Mouse (Mus musculus): Measurements from ENCODE around the gene Phc2.

Phc2 gene

DNA sequence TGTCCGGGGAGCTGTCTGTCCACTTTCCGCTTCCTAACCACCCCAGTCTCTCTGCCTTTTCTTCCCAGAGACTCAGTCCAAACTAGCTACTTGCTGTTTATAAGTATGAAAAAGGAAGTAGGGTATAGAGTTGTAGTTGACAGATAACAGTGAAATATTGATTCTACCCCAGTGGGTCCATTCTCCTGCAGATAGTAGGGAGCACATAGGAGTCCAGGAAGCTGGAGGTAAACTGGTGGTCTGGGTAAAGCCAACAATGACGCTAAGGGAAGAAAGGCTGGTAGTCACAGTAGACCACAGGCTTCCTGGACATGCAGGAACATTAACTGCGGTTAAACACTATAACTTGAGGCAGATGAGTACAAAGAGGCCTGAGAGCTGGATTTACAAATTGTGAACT, 36.7 kb downstream of the Phc2 start:
- no peak for DNase-seq (ENCODE audit: low read depth in 2 of 2, low spot score in 2 of 2)

DNA sequence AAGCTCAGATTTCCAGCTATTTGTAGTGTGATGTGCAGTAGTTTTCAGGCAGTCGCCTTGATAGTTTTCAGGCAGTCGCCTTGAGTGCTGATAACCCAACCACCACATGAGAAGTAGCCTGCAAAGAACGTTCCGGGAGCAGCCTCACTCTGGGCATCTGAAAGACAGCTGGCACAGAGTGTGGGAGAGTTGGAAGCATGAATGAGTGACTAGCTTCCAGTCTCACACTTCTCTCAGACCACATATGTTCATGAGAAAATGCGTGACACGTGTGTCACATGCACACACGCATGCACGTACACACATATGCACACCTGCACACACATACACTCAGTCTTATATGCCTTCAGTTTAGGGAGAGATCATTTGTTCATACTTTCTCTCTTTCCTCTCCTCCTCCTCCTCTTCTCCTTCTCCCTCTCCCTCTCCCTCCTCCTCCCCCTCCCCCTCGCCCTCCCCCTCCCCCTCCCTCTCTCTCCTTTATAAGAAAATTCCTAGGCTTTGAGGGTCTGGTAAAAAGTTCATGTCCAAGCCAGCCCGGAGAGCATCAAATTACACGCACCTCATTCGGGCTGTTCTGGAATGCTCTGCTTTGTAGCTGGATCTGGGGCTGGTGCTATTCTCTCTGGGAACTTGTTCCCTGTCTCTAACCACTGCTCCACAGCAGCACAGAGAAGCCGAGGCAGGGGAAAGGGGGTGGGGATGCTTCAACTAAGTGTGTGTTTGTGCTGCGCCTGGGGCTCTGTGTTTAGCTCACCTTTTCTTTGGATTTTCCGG, 37.8 kb downstream of the Phc2 start:
- DNase-seq (ENCODE audit: low read depth in 2 of 2, low spot score in 2 of 2): no peak

DNA sequence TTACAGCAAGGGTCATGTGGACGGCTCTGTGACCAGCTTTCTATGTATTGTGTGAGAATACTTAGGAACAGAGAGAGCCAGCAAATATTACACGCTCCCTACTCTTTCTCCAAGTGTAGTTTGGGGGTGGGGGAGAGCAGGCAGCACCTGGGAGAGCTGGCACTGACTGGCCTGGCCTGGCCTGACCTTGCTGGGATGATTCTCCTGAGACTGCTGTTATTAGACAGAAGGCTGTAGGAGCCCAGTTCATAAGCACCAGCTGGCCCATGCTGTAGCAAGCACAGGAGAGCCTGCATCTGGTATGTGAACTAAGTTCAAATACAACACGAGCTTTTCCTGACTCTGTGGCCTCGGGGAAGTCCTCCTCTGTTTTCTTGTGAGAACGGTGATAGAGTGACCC, 38.7 kb downstream of the Phc2 start:
- DNase-seq (ENCODE audit: low read depth in 2 of 2, low spot score in 2 of 2): no peak

DNA sequence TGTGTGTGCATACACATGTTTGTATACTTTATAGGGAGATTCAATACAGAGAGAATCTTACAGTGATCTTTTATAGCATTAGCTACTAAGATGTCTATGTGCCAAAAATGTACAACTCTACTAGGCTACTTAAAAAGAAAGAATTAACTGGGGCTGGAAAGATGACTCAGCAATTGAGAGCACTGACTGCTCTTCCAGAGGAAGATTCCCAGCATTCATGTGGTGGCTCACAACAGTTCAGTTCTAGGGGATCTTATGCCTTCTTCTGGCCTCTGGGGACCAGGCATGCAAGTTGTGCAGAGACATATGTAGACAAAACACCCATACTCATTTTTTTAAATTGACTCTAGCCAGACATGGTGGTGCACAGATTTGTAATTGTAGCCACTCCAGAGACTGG, 39.8 kb downstream of the Phc2 start:
- no peak for DNase-seq (ENCODE audit: low read depth in 2 of 2, low spot score in 2 of 2)

DNA sequence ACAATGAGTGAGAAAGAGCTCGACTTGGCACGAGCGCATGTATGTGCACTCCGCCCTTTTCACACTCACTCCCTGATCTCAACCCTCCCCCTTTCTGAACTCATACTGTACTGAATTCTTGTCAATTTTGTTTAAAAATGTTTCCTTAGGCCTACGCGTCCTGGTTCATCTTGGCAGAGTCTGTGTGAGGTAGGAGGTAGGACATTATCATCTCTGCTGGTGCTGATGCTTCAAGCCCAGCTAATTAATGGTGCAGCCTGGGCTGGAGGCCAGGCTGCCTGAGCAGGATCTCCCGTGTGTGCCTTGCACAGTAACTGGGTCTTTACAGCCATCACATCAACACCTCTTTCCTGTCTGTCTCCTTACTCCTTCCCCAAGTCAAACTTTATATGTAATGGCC, 40.6 kb downstream of the Phc2 start:
- DNase-seq (ENCODE audit: low read depth in 2 of 2, low spot score in 2 of 2): no peak

DNA sequence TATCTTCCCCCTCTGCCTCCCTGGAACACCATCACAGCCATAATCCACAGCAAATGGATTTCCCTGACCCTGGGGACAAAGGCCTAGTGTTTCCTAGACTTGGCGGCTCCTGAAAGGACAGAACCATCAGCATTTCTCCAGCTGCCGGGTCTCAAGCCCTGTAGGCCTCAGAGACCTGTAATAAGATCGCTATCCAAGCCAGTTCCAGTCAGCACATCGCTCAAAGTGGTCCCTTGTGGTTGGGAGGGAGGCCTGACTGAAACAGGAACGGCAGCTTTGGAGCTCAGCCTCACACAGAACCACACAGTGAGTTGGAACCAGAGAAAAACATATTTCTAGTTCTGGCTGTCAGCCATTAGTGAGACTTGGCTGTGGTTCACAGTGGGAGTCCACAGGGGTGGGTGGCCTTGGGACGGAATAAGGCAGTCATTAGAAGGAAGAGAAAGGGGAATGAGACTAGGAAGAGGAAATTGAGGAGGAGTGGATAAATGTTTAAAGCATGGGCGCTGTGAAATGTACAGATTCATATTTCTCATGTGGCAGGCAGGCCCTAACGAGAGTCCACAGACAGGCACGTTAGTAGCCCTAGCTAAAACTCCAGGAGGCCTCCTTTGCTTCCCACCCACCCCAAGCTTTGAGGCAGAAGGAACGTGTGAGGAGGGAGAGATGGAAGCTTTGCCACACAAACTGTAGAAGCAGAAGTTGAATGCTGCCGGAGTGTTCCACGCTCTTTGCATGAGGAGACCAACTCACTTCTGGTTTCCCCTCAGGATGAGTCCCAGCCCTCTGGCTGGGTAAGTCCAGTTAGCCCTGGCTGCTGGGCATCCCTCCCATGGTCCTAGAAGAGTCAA, 43.7 kb downstream of the Phc2 start:
- DNase-seq (ENCODE audit: low read depth in 2 of 2, low spot score in 2 of 2): no peak

DNA sequence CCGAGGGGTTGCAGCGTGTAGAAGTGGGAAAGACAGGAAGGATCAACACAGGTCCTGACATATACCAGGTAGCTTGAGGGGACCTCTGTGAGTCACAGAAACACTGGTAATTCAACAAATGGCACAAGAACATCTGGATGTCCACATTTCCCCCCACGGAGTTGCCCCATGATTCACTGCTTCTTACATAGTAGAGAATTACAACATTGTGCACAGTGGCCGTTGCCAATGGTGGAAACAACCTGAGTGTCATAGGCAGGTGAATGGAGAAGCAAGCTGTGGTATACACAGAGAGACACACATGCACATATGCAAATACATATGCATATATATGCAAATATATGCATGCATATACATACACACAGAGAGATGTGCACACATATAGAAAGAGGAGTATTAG, 45.4 kb downstream of the Phc2 start:
- DNase-seq (ENCODE audit: low read depth in 2 of 2, low spot score in 2 of 2): no peak

DNA sequence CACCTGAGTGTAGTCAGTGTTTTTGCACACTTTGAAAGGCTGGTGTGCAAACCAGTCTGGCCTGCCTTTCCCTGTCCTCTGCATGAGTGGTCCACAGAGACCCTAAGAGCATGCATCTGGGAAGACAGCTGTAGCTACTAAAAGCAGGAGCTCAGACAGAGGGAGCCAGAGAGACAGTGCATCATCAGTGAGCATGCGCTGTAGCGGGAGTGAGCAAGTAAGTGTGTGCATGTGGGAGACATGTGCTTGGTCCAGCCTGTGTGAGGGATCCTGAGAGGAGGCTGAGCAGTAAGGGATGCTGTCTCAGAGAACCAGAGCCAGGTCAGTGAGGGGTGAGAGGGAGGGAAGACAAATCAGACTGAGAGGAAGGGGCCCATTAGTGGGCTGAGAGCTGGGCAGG, 46.0 kb downstream of the Phc2 start:
- no peak for DNase-seq (ENCODE audit: low read depth in 2 of 2, low spot score in 2 of 2)

DNA sequence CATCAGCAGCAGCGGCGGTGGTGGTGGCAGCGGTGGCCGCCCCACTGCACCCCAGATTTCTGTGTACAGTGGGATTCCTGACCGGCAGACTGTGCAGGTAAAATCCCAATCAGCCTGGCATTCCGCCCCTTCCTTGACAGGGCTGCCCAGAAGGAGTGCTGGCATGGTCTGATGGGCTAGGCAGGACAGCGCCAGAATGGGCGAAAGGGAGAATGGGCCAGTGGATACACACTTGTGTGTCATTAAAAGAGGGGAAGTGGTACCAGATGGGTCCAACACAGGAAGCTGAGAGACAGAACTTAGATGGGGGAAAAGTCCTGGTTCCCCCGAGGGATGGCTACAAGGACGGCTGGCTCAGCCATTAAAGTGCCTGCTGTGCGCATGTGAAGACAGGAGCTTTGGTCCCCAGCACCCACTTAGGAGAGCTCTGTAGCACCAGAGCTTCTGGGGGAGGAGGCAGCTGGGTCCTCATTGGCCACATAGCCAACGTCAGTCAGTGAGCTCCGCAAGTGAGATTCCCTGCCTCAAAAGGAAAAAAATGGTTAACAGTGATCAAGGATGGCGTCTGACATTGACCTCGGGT, 50.7 kb downstream of the Phc2 start:
- DNase-seq (ENCODE audit: low read depth in 2 of 2, low spot score in 2 of 2): no peak

DNA sequence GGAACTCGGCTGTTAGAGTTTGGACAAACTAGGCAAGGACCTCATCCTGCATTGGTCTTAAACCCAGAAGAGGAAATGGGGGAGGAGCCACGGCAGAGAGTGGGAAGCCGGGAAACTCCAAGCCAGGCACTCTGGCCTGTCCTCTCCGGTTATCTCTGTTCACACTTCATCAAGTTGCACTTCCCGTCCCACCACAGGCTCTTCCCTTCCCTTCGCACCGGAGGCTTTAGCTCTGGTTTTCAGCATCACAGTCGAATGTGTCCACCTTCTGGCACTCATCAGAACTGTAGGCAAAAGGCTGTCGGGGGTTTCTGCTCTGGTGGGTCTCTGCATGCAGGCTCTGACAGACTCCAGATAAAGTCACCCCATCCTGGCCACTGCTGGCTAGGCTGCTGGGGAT, 52.1 kb downstream of the Phc2 start:
- DNase-seq (ENCODE audit: low read depth in 2 of 2, low spot score in 2 of 2): no peak

DNA sequence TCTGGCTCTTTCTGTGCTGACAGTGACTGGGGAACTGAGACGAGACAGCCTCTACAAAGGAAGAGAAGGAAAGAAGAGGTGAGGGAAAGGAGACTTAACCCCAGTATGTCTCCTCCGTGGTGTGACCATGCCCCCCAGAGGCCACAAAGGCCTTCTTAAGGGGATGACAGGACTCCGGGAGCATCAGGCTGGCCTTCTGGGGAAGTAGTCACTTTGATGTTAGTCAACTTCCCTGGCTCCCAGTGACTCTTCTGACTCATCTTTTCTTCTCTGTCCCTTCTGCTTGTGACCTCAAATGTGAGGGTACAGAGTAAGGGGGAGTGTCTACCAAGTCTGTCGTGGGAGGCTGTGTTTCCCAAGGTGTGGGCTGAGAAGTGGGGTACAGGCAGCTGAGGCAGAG, 52.9 kb downstream of the Phc2 start:
- DNase-seq (ENCODE audit: low read depth in 2 of 2, low spot score in 2 of 2): no peak

DNA sequence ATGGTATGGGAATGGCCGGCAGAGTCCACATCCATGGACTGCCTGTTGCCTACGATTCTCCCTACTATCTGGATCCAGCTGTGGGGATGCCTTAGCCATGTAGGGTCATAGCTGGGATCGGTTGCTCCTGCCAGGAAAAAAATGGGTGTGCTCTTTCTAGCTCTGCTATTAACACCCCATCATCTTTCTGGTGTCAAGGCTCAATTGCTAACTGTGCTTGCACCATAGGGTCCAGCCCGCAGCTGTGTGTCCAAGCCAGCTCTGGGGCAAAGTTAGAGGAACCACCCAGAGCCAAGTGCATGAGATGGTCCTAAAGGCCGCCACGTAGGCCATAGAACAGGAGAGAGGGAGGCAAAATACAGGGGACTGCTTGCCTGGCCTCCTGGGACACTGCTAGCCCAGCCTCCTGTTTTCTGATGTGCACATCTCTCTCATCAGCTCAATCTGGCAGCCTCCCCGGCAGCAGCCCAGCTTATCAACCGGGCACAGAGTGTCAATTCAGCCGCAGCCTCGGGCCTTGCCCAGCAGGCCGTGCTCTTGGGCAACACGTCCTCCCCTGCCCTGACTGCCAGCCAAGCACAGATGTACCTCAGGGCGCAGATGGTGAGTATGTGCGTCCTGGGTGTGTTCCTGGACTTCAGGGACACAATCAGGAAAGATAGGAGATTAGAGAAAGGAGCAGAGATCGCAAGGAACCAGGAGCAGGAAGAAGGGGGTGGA, 54.7 kb downstream of the Phc2 start:
- no peak for DNase-seq (ENCODE audit: low read depth in 2 of 2, low spot score in 2 of 2)

DNA sequence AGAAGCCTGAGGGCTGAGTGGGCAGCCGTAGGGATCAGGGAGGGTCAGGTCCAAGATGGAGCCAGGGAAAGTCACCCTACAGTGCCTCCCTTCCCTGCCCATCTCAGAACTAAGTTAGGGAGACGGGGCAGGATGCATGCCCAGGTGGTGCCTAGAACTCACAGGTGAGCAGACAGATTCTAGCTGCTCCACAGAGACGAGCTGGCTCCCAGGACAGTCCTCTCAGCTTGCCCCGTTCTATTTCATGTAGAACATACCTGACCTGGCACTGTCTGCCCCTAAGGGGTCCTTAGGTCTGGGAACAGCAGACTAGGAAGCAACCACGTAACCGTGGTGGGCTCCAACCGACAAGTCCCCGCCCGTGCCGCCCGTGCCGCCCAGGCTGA, 55.3 kb downstream of the Phc2 start:
- DNase-seq (ENCODE audit: low read depth in 2 of 2, low spot score in 2 of 2): no peak

DNA sequence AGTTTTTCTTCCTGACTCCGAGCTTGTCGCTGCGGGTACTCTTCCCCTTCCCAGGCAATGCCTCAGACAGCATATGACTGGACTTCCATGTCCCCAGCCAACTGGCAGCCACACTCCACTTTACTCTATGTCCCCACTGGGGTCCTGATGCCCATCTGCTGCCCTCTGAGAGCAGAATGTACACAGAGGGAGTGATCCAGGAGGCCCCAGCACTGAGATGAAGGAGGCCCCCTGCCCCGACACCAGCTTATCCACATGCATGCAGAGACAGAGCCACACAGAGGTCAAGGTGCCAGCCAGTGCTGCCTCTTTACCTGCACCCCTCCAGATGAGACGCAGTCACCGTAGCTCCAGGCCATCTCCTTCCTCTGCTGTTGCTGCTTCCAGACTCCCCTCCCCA, 55.8 kb downstream of the Phc2 start:
- no peak for DNase-seq (ENCODE audit: low read depth in 2 of 2, low spot score in 2 of 2)

DNA sequence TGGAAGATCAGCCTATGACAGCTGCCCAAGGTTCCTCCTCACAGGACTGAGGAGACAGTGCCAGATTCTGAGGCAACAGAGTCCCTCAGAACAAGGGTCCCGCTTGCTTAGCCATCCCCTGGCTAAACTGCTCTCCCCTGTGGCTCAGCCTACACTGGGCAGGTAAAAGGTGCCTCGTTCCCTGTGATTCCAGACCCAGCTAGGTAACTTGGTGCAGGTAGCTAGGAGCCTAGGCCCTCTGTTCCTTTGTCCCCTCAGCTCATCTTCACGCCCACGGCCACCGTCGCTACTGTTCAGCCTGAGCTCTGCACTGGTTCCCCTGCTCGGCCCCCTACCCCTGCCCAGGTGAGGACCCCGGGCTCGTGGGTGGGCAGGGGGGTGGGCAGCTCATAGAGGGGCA, 56.3 kb downstream of the Phc2 start:
- DNase-seq (ENCODE audit: low read depth in 2 of 2, low spot score in 2 of 2): no peak

DNA sequence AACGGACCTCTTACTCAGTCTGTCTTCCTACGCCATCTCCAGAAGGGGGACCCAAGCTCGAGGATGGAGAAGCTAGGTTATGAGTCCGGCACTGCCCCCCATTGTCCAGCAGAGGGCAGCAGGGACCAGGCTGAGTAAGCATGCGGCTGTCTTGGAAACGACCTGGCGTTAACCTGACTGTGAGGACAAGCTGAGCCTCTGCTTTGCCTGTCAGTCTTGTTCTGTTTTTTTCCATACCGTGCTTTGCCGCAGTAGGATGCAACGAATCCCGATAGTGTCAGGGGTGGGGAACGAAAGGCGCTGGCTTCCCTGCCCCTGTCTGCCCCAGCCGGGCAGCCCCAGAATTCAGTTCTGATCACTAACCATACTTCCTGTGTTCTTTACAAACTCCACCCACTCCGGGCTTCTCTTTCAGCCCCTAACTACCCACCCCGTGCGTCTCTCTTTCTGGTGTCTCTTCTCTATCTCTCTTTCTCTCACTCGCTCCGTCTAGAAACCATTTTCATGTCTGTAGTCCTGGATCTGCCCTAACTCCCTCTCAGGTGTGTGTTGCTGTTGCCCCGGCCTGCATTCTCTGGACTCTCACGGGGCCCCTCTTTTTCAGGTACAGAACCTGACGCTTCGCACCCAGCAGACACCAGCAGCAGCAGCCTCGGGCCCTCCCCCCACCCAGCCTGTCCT, 57.1 kb downstream of the Phc2 start:
- DNase-seq (ENCODE audit: low read depth in 2 of 2, low spot score in 2 of 2): peak; percentile 90 to 96

DNA sequence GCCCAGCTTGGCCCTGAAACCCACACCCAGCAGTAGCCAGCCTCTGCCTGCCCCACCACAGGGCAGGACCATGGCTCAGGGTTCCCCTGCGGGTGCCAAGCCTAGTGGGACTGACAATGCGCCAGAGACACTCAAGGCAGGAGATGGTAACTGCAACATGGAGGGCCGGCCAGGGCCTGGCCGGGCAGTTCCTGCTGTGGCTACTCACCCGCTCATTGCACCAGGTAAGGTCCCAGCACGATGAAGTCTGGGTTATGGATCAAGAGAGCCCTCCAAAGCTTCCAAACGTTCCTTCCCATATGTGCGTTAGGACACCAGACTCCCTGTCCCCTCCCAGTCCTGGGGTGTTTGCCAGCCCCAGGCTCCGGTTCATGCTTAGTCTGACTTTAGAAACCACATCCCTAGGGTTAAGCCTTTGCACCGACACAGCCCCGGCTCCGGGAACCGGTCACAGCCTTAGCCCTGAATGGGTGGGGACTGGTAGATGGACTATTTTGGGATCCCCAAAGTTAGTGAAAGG, 57.7 kb downstream of the Phc2 start:
- no peak for DNase-seq (ENCODE audit: low read depth in 2 of 2, low spot score in 2 of 2)

DNA sequence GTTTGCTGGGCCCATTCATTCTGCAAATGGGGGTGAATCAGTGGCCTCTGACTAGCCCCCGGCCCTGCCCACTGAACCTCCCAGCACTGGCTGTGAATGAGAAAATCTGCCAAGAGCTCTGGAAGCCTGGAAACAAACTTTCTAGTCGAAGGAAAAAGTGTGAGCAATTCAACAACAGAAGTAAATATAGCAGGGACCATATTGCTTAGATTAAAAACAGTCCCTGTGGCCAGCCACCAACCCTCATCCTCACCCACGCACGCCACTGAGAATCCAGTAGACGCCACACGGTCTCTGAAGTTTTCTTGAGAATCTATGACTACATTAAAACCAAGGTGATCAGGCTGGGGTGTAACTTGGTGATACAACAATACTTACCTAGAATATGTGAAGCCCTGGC, 58.4 kb downstream of the Phc2 start:
- DNase-seq (ENCODE audit: low read depth in 2 of 2, low spot score in 2 of 2): no peak

DNA sequence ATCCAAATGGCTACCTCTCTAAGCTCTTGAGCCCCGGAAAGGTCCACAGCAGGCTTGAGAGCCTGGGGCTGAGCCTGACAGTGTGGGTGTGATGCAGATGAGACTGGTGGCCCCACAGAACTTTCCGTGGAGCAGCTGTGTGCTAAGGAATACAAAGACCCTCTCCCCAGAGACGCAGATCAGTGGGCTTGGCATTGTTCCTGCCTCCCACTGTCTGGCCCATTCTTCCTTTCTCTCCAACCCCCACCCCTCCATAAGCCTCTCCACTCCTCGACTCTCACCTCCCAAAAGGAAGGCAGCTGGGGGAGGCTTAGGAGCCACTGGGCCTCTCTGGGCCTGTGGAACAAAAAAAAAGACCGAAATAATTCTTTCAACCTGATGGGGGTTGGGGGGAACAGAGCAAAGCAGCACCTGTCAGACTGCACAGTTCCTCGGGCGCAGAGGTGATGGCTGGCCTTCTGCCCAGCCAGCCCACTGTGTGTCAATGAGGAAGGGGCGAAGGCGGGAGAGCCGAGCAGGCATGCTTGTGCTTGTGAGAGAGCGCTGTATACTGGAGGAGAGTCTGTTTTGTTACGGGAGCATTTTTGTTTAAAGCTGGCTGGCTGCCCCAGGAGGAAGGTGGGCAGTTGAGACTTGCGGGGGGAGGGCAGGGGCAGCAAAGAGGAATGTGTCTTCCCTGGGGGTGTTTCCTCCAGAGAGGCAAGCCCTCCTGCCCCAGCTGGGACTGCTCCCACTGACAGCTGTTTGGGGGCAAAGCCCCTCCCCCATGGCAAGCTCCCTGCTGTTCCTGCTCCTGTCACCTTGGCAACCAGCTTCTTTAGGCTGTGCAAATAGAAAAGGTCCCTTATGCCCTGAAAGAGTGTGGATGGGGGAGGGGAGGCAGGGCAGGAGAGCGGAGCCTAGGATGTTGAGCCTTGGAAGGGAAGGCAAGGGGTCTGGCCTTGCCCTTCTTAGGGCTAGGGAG, 61.0 kb downstream of the Phc2 start:
- no peak for DNase-seq (ENCODE audit: low read depth in 2 of 2, low spot score in 2 of 2)

DNA sequence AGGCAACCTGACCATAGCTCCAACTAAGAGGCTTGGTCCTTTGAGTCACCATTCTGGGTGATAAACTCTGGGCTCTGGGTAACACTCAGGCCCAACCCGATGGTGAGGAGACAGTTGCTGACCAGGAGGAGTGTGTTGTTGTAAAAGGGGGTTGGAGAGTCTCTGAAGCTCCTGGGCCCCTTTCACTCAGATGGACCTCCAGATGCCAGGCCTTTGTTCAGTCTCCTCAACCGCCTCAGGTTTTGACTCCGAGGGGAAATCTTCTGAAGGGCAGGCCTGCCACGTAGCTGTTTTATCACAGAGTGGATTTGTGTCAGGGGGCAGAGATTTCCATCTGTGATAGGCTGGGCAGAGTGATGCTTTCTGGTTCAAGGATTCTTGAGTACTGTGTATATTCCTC, 61.8 kb downstream of the Phc2 start:
- no peak for DNase-seq (ENCODE audit: low read depth in 2 of 2, low spot score in 2 of 2)

Measured in CD8-positive naive resting alpha-beta T cell, adult 2 months (primary cell).